Mouse (Mus musculus): ENCODE results near the gene Dio2.

The Dio2 gene

GRCm38 (mm10) chr12:90738388-90739223, at the start of gene Dio2:
Gene Dio2 (minus strand): TSS chr12:90738438.
- DNase-seq (ENCODE audit: extremely low spot score, low spot score), result no peak

- DNase-seq (ENCODE audit: extremely low spot score, low spot score), result no peak
Measured at GRCm38 (mm10) chr12:90781438-90781837, 43.2 kb upstream of the Dio2 start.

- DNase-seq (ENCODE audit: extremely low spot score, low spot score), result no peak
Measured at GRCm38 (mm10) chr12:90744752-90745151, 6.5 kb upstream of the Dio2 start.

- DNase-seq (ENCODE audit: extremely low spot score, low spot score), result no peak
Measured at GRCm38 (mm10) chr12:90743633-90744032, 5.4 kb upstream of the Dio2 start.

- peak; percentile 47 for DNase-seq (ENCODE audit: extremely low spot score, low spot score)
Measured at GRCm38 (mm10) chr12:90740468-90740867, 2.2 kb upstream of the Dio2 start.

- DNase-seq (ENCODE audit: extremely low spot score, low spot score), result no peak
Measured at GRCm38 (mm10) chr12:90737932-90738331, 306 bp downstream of the Dio2 start.

GRCm38 (mm10) chr12:90735447-90735846, 2.8 kb downstream of the Dio2 start:
- DNase-seq (ENCODE audit: extremely low spot score, low spot score), result no peak

GRCm38 (mm10) chr12:90734503-90734902, 3.7 kb downstream of the Dio2 start:
- no peak for DNase-seq (ENCODE audit: extremely low spot score, low spot score)

GRCm38 (mm10) chr12:90733721-90734120, 4.5 kb downstream of the Dio2 start:
- no peak for DNase-seq (ENCODE audit: extremely low spot score, low spot score)

- DNase-seq (ENCODE audit: extremely low spot score, low spot score), result peak; percentile 53
Measured at GRCm38 (mm10) chr12:90729648-90730047, 8.6 kb downstream of the Dio2 start.

- DNase-seq (ENCODE audit: extremely low spot score, low spot score), result no peak
Measured at GRCm38 (mm10) chr12:90725107-90725506, 13.1 kb downstream of the Dio2 start.

GRCm38 (mm10) chr12:90724644-90725043, 13.6 kb downstream of the Dio2 start:
- DNase-seq (ENCODE audit: extremely low spot score, low spot score), result no peak

- no peak for DNase-seq (ENCODE audit: extremely low spot score, low spot score)
Measured at GRCm38 (mm10) chr12:90694135-90694534, 44.1 kb downstream of the Dio2 start.

Data from neural tube, embryonic 10.5 days (tissue).